Mouse (Mus musculus): ENCODE measurements at regions not wholly inside any gene's neighbourhood (a gene's known extent, or its start where the extent isn't known, plus 50 kb on each side); places are given as distances from the start of the nearest gene placed in this dataset.

DNA sequence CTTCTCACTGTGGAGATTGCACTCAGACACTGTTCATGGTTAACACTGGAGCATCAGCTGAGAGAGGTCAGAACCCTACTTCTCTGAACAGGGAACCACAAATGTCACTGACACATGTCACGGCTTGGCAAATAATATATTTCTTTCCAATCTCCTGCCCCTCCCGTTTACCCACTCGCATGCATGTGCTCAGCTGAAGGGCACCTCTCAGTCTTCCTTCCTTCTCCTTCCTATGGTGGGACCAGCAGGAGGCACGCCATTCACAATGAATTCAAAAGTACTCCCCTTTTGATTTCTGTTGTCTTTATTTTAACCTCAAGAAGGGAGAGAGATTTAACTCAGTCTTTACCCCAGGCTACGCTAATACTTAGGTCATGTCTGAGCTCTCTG is 481.0 kb downstream of the Prss52 start:
- TF ChIP-seq CTCF (IDR thresholded peaks at IDR 0.05 in 2 of 3, conservative IDR thresholded peaks at IDR 0.05 in 1 of 3; ENCODE audit: control insufficient read depth in 1 of 3, insufficient read depth in 1 of 3, low read depth in 2 of 3, low read length in 3 of 3, poor library complexity in 1 of 3, severe bottlenecking in 1 of 3) (no peak), TBP (IDR thresholded peaks at IDR 0.05; ENCODE audit: low read depth, low read length) (no peak), UBTF (IDR thresholded peaks at IDR 0.05; ENCODE audit: borderline replicate concordance, insufficient read depth, low read depth, low read length) (no peak), SIN3A (IDR thresholded peaks at IDR 0.05; ENCODE audit: low read length) (no peak), TCF12 (IDR thresholded peaks at IDR 0.05; ENCODE audit: low read depth, low read length) (no peak), EP300 (IDR thresholded peaks at IDR 0.05; ENCODE audit: low read depth in 1 of 2, low read length in 2 of 2) (no peak), USF1 (IDR thresholded peaks at IDR 0.05; ENCODE audit: low read depth, low read length) (no peak), MAFK (IDR thresholded peaks at IDR 0.05; ENCODE audit: borderline replicate concordance, low read depth, low read length) (no peak), MEF2A (IDR thresholded peaks at IDR 0.05; ENCODE audit: extremely low read depth, insufficient replicate concordance, low read depth, low read length, poor library complexity, severe bottlenecking) (no peak), E2F4 (IDR thresholded peaks at IDR 0.05; ENCODE audit: borderline replicate concordance, low read depth, low read length) (no peak), POLR2AphosphoS2 (IDR thresholded peaks at IDR 0.05; ENCODE audit: low read length) (no peak), POLR2A (IDR thresholded peaks at IDR 0.05; ENCODE audit: control insufficient read depth in 1 of 2, insufficient read depth in 1 of 2, low read depth in 1 of 2, low read length in 2 of 2, poor library complexity in 1 of 2) (no peak), GATA1 (IDR thresholded peaks at IDR 0.05; ENCODE audit: low read depth, low read length) (no peak), NRF1 (IDR thresholded peaks at IDR 0.05; ENCODE audit: insufficient read depth, low read depth, low read length, poor library complexity, severe bottlenecking) (no peak)
